Mouse (Mus musculus) spleen, adult 2 months (tissue): ENCODE measurements around the gene Clcf1.

ENCODE experiments used
- CTCF ChIP-seq: fragments of 200-500 bp; IDR thresholded peaks from 2 replicates; pipeline ENCODE4 v1.5.1; 2011; ENCODE audit warnings: mild to moderate bottlenecking, inconsistent platforms; ENCODE audit not compliant: insufficient read depth, insufficient read length, insufficient replicate concordance; ENCODE audit errors: extremely low read depth
- POLR2A ChIP-seq: fragments of 200-500 bp; IDR thresholded peaks from 2 replicates; pipeline ENCODE4 v1.6.1; 2011; ENCODE audit warnings: low read depth, low read length, inconsistent platforms

GRCm38 (mm10) chr19:4232186-4232572, 18.1 kb downstream of the Clcf1 start:
- TF ChIP-seq CTCF (no peak), POLR2A (no peak)
